Mouse (Mus musculus) liver, embryonic 14.5 days (tissue): ENCODE results near the gene Mfsd14b. TPM values are rescaled to one million over a fixed set of nuclear protein-coding genes. Genes with fewer than 3 reads are reported as not detected.
A peak's percentile ranks its signal among the peaks of the same experiment; 100 is the strongest.

ENCODE experiments used
- ATAC-seq: fragments of 200-750 bp; cut with Nextera tagmentation; 2 replicates; pipeline ENCODE4 v1.8.0; 2017; ENCODE audit warnings: moderate number of reproducible peaks, mild to moderate bottlenecking, moderate library complexity; ENCODE audit not compliant: insufficient read depth
- DNase-seq, 3 experiments: peaks; one replicate each; pipeline ENCODE4 v3.0.0-alpha.2; 2012 to 2013; ENCODE audit warnings: low read depth in 3 of 3, low spot score in 3 of 3
- H3K27ac ChIP-seq: fragments of 300-500 bp; sonication (generic); 2 replicates; pipeline ENCODE4 v1.5.1; 2014; ENCODE audit warnings: moderate library complexity, mild to moderate bottlenecking, control low read depth, inconsistent platforms
- H3K27me3 ChIP-seq: fragments of 300-500 bp; sonication (generic); 2 replicates; pipeline ENCODE4 v1.6.1; 2014; ENCODE audit warnings: mild to moderate bottlenecking, low read length, moderate library complexity; ENCODE audit not compliant: control insufficient read depth, insufficient read depth
- H3K36me3 ChIP-seq: fragments of 300-500 bp; sonication (generic); replicated peaks from 2 replicates; pipeline ENCODE4 v1.6.1; 2014; ENCODE audit warnings: low read depth; ENCODE audit not compliant: control insufficient read depth, insufficient read depth
- H3K4me1 ChIP-seq, 2 experiments: fragments of 200-500 bp in 1 of 2; fragments of 300-500 bp in 1 of 2; sonication (generic) in 1 of 2; replicated peaks; 2 replicates each; pipeline ENCODE4 v1.6.1; 2012 to 2014; ENCODE audit warnings: antibody characterized with exemption in 1 of 2, inconsistent platforms in 1 of 2, low read length in 1 of 2; ENCODE audit not compliant: control insufficient read depth in 2 of 2, insufficient read depth in 2 of 2
- H3K4me2 ChIP-seq: fragments of 300-500 bp; sonication (generic); 2 replicates; pipeline ENCODE4 v1.6.1; 2014; ENCODE audit warnings: low read depth, mild to moderate bottlenecking, control low read depth, moderate library complexity
- H3K4me3 ChIP-seq, 2 experiments: fragments of 200-500 bp in 1 of 2; fragments of 300-500 bp in 1 of 2; sonication (generic) in 1 of 2; 2 replicates each; pipeline ENCODE4 v1.5.1; 2012 to 2014; ENCODE audit warnings: low read depth in 2 of 2, low read length in 2 of 2, mild to moderate bottlenecking in 2 of 2, control low read depth in 1 of 2, inconsistent platforms in 1 of 2, moderate library complexity in 1 of 2; ENCODE audit not compliant: insufficient read depth in 1 of 2
- H3K9ac ChIP-seq: fragments of 300-500 bp; sonication (generic); replicated peaks from 2 replicates; pipeline ENCODE4 v1.6.1; 2014; ENCODE audit warnings: mild to moderate bottlenecking, control low read depth, moderate library complexity
- H3K9me3 ChIP-seq: fragments of 300-500 bp; sonication (generic); 2 replicates; pipeline ENCODE4 v1.6.1; 2016; ENCODE audit warnings: low read length, mixed read lengths; ENCODE audit not compliant: control insufficient read depth
- CTCF ChIP-seq: IDR thresholded peaks from 2 replicates; pipeline ENCODE4 v1.5.1; 2016; ENCODE audit warnings: antibody characterized with exemption, low read depth, control low read depth
- EP300 ChIP-seq: IDR thresholded peaks from 2 replicates; pipeline ENCODE4 v1.6.1; 2016; ENCODE audit warnings: antibody characterized with exemption, low read depth
- WGBS: fragments of 180-500 bp; shearing (Covaris S2); extraction: QIAGEN DNeasy Blood & Tissue Kit; methylation state at CpG from one replicate; pipeline ENCODE4 v1.1.7; 2014; ENCODE audit not compliant: insufficient replicate concordance; 5-methylcytosine and 5-hydroxymethylcytosine counted together
- polyA plus RNA-seq, 2 experiments: library from polyadenylated mRNA; depleted of rRNA in 1 of 2; stranded (reverse) in 1 of 2; unstranded in 1 of 2; fragments of >200 nt; fragmentation: Nextera tagmentation in 1 of 2; extraction: Ambion mirVana in 1 of 2; gene quantifications; 2 replicates each; pipeline versions ENCODE4 v1.2.1 to v1.2.3; 2012 to 2014

The Mfsd14b gene
- polyA plus RNA-seq (2012; rRNA removed) (13.6 and 14.3 TPM in 2 replicates), polyA plus RNA-seq (2014; fragmentation: Nextera tagmentation; extraction: Ambion mirVana) (41.1 and 41.2 TPM in 2 replicates)

DNA sequence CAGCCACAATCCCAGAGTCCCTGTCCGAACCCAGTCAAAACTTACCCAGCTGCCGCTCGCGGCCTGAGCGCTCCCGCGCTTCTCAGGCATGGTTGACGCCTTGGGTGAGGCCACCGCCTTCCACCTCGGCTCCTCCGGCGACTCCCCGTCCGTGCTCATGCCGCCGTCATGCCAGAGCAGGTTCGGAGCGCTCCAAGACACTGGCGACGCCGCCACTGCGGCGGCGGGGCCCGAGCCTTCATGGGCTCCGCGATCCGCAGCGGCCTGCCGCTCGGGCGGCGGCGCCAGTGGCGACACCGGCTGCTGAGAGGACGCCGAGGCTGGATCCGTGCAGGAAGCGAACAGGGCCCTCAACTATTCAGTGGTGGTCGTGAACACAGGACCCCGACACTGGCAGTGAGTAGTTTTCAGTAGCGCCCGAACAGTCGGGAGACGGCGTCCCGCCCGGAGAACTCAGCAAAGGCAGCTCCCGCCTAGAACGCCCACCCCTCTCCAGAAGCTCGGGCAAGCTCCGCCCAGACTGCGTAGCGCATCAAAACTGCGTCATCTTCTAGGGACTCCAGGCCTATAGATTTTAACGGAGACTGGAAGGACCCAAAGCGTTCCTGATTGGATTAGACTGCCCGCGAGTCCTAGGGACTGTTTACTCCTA is at the start of gene Mfsd14b:
Gene Mfsd14b, minus strand, starts transcription at position 517 of the 652 bp plus-strand sequence.
- Histone ChIP-seq H3K27ac (peak within 1 kb of the TSS; percentile 92), H3K27me3 (no peaks in the 10 kb centered on the region), H3K4me2 (peak within 1 kb of the TSS; percentile 92), H3K4me3 (peak within 1 kb of the TSS; percentile 92 to 96), H3K36me3 (no peaks in the 10 kb centered on the region), H3K9me3 (no peaks in the 10 kb centered on the region), H3K9ac (peak within 1 kb of the TSS; percentile 92), H3K4me1 (peaks cover 4 to 8% of the 10 kb centered on the region in 2 experiments; a peak in 3 of 4 replicates)
- no peak for TF ChIP-seq EP300
- no peak for TF ChIP-seq CTCF
- peak; percentile 97 for ATAC-seq
- DNase-seq = peak; percentile 84 to 89 (median 86)
- WGBS = under 1% methylated on average over 60 of the region's 60 CpGs

DNA sequence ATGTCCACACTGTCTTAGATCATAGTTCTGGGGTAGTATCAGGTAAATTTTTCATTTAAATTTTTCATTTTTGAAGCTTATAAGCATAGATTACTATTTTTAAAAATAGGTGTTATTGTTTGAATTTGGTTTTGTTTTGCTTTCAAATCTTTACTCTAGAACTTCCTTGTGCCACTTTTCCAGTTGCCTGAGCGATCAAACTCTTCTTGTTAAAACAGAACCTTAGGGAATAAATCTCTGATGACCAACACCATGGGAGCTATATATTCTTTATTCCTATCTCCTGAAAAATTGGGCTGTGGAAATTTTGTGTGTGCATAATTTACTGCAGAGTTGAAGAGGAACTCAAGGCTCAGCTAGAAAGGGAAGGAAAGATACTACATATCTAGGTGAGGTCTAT is 37.2 kb upstream of the Mfsd14b start, which contains the start of gene Olfr466:
Gene Olfr466, plus strand, starts transcription at position 301 of the 400 bp plus-strand sequence.
- no peaks in the 10 kb centered on the region for H3K27me3 ChIP-seq
- H3K4me2 ChIP-seq = no peak within 1 kb of the TSS
- 49% methylated on average over 1 of the region's 1 CpGs for WGBS
- H3K9ac ChIP-seq = no peak within 1 kb of the TSS
- H3K36me3 ChIP-seq = no peaks in the 10 kb centered on the region
- no peak within 1 kb of the TSS for H3K27ac ChIP-seq
- H3K4me1 ChIP-seq = no peaks in the 10 kb centered on the region
- no peaks in the 10 kb centered on the region for H3K9me3 ChIP-seq
- ATAC-seq (no peak), DNase-seq (no peak)
- TF ChIP-seq CTCF = no peak
- TF ChIP-seq EP300 = no peak
- H3K4me3 ChIP-seq = no peak within 1 kb of the TSS

GRCm38 (mm10) chr13:65137789-65138188 is 25.0 kb upstream of the Mfsd14b start, which contains the start of gene Olfr465-ps1:
TSS of gene Olfr465-ps1 (plus strand) at chr13:65138089.
- DNase-seq (no peak), ATAC-seq (no peak)
- Histone ChIP-seq H3K27me3 (no peaks in the 10 kb centered on the region), H3K27ac (no peak within 1 kb of the TSS), H3K4me2 (no peak within 1 kb of the TSS), H3K36me3 (no peaks in the 10 kb centered on the region), H3K9ac (no peak within 1 kb of the TSS), H3K4me1 (no peaks in the 10 kb centered on the region), H3K4me3 (no peak within 1 kb of the TSS), H3K9me3 (no peaks in the 10 kb centered on the region)
- WGBS = 65% methylated on average over 4 of the region's 4 CpGs
- TF ChIP-seq EP300 = no peak
- TF ChIP-seq CTCF = no peak

GRCm38 (mm10) chr13:65127063-65127847 is 14.5 kb upstream of the Mfsd14b start:
- H3K9me3 ChIP-seq = no peaks in the 10 kb centered on the region
- no peaks in the 10 kb centered on the region for H3K27me3 ChIP-seq
- peak; percentile 53; the same call in 1 of the 2 replicates for ATAC-seq
- no peaks in the 10 kb centered on the region for H3K36me3 ChIP-seq
- TF ChIP-seq CTCF = peak; percentile 67
- no peak for TF ChIP-seq EP300
- no peak overlapping the region for H3K9ac ChIP-seq
- H3K4me2 ChIP-seq = no peak overlapping the region
- DNase-seq = no peak
- H3K4me1 ChIP-seq = peaks cover 4 to 5% of the 10 kb centered on the region in 2 experiments; a peak in 3 of 4 replicates
- no peak overlapping the region for H3K27ac ChIP-seq
- WGBS = 40% methylated on average over 3 of the region's 3 CpGs
- H3K4me3 ChIP-seq = no peak overlapping the region

- WGBS = 34% methylated on average over 1 of the region's 1 CpGs
- Histone ChIP-seq H3K4me1 (peaks cover 8 to 15% of the 10 kb centered on the region in 2 experiments), H3K27ac (peak overlapping the region; percentile 31), H3K9ac (no peak overlapping the region), H3K9me3 (no peaks in the 10 kb centered on the region), H3K4me3 (no peak overlapping the region), H3K4me2 (peak overlapping the region; percentile 55), H3K27me3 (no peaks in the 10 kb centered on the region), H3K36me3 (no peaks in the 10 kb centered on the region)
- ATAC-seq (peak; percentile 87), DNase-seq (peak; percentile 49 to 54 (median 54))
- TF ChIP-seq CTCF (no peak), EP300 (peak; percentile 79)
These were observed 9.3 kb upstream of the Mfsd14b start for GRCm38 (mm10) chr13:65122111-65122510.
